In genomic region chr4:150882632-150883031, GRCm38 (mm10) we compare ENCODE assay signal across 1 mouse cellular context.
TF ChIP-seq lines count a peak whose summit lies in the region.

No protein-coding gene starts in this region.

TF ChIP-seq in MEL, 35 proteins besides CTCF, POLR2A, EP300 and RAD21 (continued from another document):
- TF ChIP-seq NRF1 (IDR thresholded peaks at IDR 0.05; ENCODE audit: insufficient read depth, low read depth, low read length, poor library complexity, severe bottlenecking) (no peak), ETS1 (IDR thresholded peaks at IDR 0.05; ENCODE audit: low read depth, low read length) (no peak), GABPA (IDR thresholded peaks at IDR 0.05; ENCODE audit: low read depth, low read length) (no peak)
TF ChIP-seq in MEL: peak in this region for 0.
